Mouse (Mus musculus) limb, embryonic 14.5 days (tissue): Measurements from ENCODE around the gene Ankrd12. TPM values are rescaled to one million over a fixed set of nuclear protein-coding genes. Genes with fewer than 3 reads are reported as not detected.

ENCODE experiments used
- ATAC-seq: fragments of 200-750 bp; cut with Nextera tagmentation; 2 replicates; pipeline ENCODE4 v1.8.0; 2017; ENCODE audit warnings: low read depth, moderate number of reproducible peaks, moderate TSS enrichment; ENCODE audit not compliant: low FRiP score
- DNase-seq: peaks from one replicate; pipeline ENCODE4 v3.0.0-alpha.2; 2015; ENCODE audit warnings: low spot score
- H3K27ac ChIP-seq: fragments of 300-500 bp; sonication (generic); replicated peaks from 2 replicates; pipeline ENCODE4 v1.5.1; 2014; ENCODE audit warnings: low read depth, mild to moderate bottlenecking, low read length, moderate library complexity, mixed read lengths
- H3K27me3 ChIP-seq: fragments of 300-500 bp; sonication (generic); 2 replicates; pipeline ENCODE4 v1.6.1; 2014; ENCODE audit warnings: low read length, mixed read lengths; ENCODE audit not compliant: control insufficient read depth, insufficient read depth
- H3K36me3 ChIP-seq: fragments of 300-500 bp; sonication (generic); 2 replicates; pipeline ENCODE4 v1.6.1; 2014; ENCODE audit warnings: mild to moderate bottlenecking, low read length, moderate library complexity, mixed read lengths; ENCODE audit not compliant: control insufficient read depth, insufficient read depth
- H3K4me1 ChIP-seq: fragments of 300-500 bp; sonication (generic); 2 replicates; pipeline ENCODE4 v1.6.1; 2014; ENCODE audit warnings: antibody characterized with exemption, low read length, mixed read lengths; ENCODE audit not compliant: control insufficient read depth, insufficient read depth
- H3K4me2 ChIP-seq: fragments of 300-500 bp; sonication (generic); replicated peaks from 2 replicates; pipeline ENCODE4 v1.6.1; 2014; ENCODE audit warnings: low read depth, mild to moderate bottlenecking, low read length, moderate library complexity; ENCODE audit not compliant: severe bottlenecking
- H3K4me3 ChIP-seq: fragments of 300-500 bp; sonication (generic); replicated peaks from 2 replicates; pipeline ENCODE4 v1.5.1; 2014; ENCODE audit warnings: low read length
- H3K9ac ChIP-seq: fragments of 300-500 bp; sonication (generic); 2 replicates; pipeline ENCODE4 v1.6.1; 2014; ENCODE audit warnings: mild to moderate bottlenecking, low read depth, low read length, moderate library complexity; ENCODE audit not compliant: severe bottlenecking
- H3K9me3 ChIP-seq: fragments of 300-500 bp; sonication (generic); 2 replicates; pipeline ENCODE4 v1.6.1; 2016; ENCODE audit warnings: low read length; ENCODE audit not compliant: control insufficient read depth
- POLR2A ChIP-seq: fragments of 200-500 bp; IDR thresholded peaks from 2 replicates; pipeline ENCODE4 v1.8.0; 2012; ENCODE audit warnings: inconsistent platforms, mild to moderate bottlenecking, moderate library complexity, borderline replicate concordance; ENCODE audit not compliant: insufficient read depth, insufficient read length; ENCODE audit errors: extremely low read depth
- WGBS: fragments of 180-500 bp; shearing (Covaris S2); extraction: QIAGEN DNeasy Blood & Tissue Kit; methylation state at CpG from one replicate; pipeline ENCODE4 v1.1.7; 2014; 5-methylcytosine and 5-hydroxymethylcytosine counted together
- polyA plus RNA-seq, 2 experiments: library from polyadenylated mRNA; depleted of rRNA in 1 of 2; stranded (reverse) in 1 of 2; unstranded in 1 of 2; fragments of >200 nt; fragmentation: Nextera tagmentation in 1 of 2; extraction: Ambion mirVana in 1 of 2; gene quantifications; 2 replicates each; pipeline versions ENCODE4 v1.2.1 to v1.2.3; 2012 to 2014

Gene Ankrd12
- polyA plus RNA-seq, 2 experiments: 7.9 to 22.5 TPM

- no peaks in the 10 kb centered on the region for H3K36me3 ChIP-seq
- H3K4me2 ChIP-seq: no peak overlapping the region
- no peak for ATAC-seq
- H3K4me1 ChIP-seq: no peaks in the 10 kb centered on the region
- H3K4me3 ChIP-seq: no peak overlapping the region
- H3K27me3 ChIP-seq: no peaks in the 10 kb centered on the region
- no peak for TF ChIP-seq POLR2A
- 77% methylated on average over 8 of the region's 8 CpGs for WGBS
- no peak overlapping the region for H3K9ac ChIP-seq
- no peak overlapping the region for H3K27ac ChIP-seq
- no peaks in the 10 kb centered on the region for H3K9me3 ChIP-seq
- DNase-seq: no peak
Measured at GRCm38 (mm10) chr17:65957782-65958325, 119.0 kb downstream of the Ankrd12 start.

- no peak overlapping the region for H3K4me2 ChIP-seq
- ATAC-seq (no peak), DNase-seq (no peak)
- no peak overlapping the region for H3K27ac ChIP-seq
- no peak overlapping the region for H3K9ac ChIP-seq
- H3K4me3 ChIP-seq: no peak overlapping the region
- H3K36me3 ChIP-seq: no peaks in the 10 kb centered on the region
- H3K4me1 ChIP-seq: no peaks in the 10 kb centered on the region
- 78% methylated on average over 14 of the region's 14 CpGs for WGBS
- no peaks in the 10 kb centered on the region for H3K27me3 ChIP-seq
- no peak for TF ChIP-seq POLR2A
- no peaks in the 10 kb centered on the region for H3K9me3 ChIP-seq
Measured at GRCm38 (mm10) chr17:65956993-65957781, 119.7 kb downstream of the Ankrd12 start.

DNA sequence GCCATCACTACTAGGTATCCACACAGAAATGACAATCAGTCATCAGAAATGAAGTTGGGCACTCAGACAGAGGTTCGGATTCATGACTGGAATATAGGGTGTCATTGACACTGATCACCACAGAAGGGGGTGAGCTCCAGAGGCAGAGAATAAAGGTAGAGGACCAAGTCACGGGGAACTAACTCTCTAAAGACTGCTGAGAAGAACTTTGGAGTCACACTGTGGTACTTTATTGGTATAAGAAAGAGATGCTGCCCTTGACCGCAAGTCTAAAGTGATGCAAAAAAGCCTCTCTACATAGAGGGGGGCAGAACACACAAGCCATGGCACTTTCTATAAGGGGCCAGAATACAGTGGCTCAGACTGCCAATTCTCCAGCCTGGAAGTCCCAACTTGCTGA, 120.7 kb downstream of the Ankrd12 start:
- H3K27me3 ChIP-seq: no peaks in the 10 kb centered on the region
- no peak overlapping the region for H3K27ac ChIP-seq
- no peaks in the 10 kb centered on the region for H3K9me3 ChIP-seq
- H3K36me3 ChIP-seq: no peaks in the 10 kb centered on the region
- H3K4me3 ChIP-seq: no peak overlapping the region
- H3K4me1 ChIP-seq: no peaks in the 10 kb centered on the region
- DNase-seq (no peak), ATAC-seq (no peak)
- TF ChIP-seq POLR2A: no peak
- H3K9ac ChIP-seq: no peak overlapping the region
- 88% methylated on average over 3 of the region's 3 CpGs for WGBS
- no peak overlapping the region for H3K4me2 ChIP-seq

- H3K27me3 ChIP-seq: no peaks in the 10 kb centered on the region
- no peak overlapping the region for H3K4me2 ChIP-seq
- no peak overlapping the region for H3K9ac ChIP-seq
- H3K9me3 ChIP-seq: no peaks in the 10 kb centered on the region
- DNase-seq (no peak), ATAC-seq (no peak)
- no peak overlapping the region for H3K27ac ChIP-seq
- H3K4me3 ChIP-seq: no peak overlapping the region
- WGBS: 71% methylated on average over 4 of the region's 4 CpGs
- no peaks in the 10 kb centered on the region for H3K36me3 ChIP-seq
- H3K4me1 ChIP-seq: peaks cover 8% of the 10 kb centered on the region
- no peak for TF ChIP-seq POLR2A
Measured at GRCm38 (mm10) chr17:65953959-65954358, 122.9 kb downstream of the Ankrd12 start.

DNA sequence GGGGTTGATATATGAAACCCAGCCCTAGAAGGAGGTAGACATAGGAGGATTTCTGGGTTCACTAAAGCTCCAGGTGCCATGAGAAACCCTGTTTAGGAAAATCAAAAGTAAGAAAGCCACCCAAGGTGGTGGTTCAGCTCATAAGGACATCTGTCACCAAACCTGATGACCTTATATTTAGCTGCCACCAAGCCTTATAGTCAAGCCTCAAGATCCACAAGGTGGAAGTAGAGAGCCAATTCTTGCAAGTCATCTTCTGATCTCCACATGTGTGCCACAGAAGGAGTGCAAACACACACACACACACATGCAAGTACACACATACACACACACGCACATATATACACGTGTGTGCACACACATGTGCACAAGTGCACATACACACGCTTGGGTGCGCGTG, 124.8 kb downstream of the Ankrd12 start:
- DNase-seq (no peak), ATAC-seq (no peak)
- H3K4me1 ChIP-seq: peaks cover 8% of the 10 kb centered on the region
- peaks cover 7% of the 10 kb centered on the region for H3K36me3 ChIP-seq
- H3K4me2 ChIP-seq: no peak overlapping the region
- TF ChIP-seq POLR2A: no peak
- H3K9me3 ChIP-seq: no peaks in the 10 kb centered on the region
- H3K4me3 ChIP-seq: no peak overlapping the region
- WGBS: 78% methylated on average over 5 of the region's 5 CpGs
- no peak overlapping the region for H3K27ac ChIP-seq
- H3K27me3 ChIP-seq: no peaks in the 10 kb centered on the region
- no peak overlapping the region for H3K9ac ChIP-seq
